Mouse (Mus musculus) left cerebral cortex, postnatal 36 days (tissue): ENCODE results near the gene Nedd8. TPM values are rescaled to one million over a fixed set of nuclear protein-coding genes. Genes with fewer than 3 reads are reported as not detected.

Source experiments
- DNase-seq, 2 experiments: peaks; one replicate each; pipeline ENCODE4 v3.0.0; 2021 to 2022; ENCODE audit warnings: low spot score in 2 of 2, mixed read lengths in 1 of 2
- intact Hi-C: fragments of 180-260 bp; cut with DNase I; formaldehyde crosslinking; loops from one replicate; pipeline ENCODE4 v1.15.1; 2025
- total RNA-seq, 2 experiments: library from RNA; stranded (reverse); gene quantifications; 2 replicates each; pipeline ENCODE4 v1.2.3; 2021

Nedd8 gene
- total RNA-seq, 2 experiments from 2014 or later = 310 to 333 TPM

- intact Hi-C loops = no loop called here
- no peak for DNase-seq
Observed at GRCm38 (mm10) chr14:55677615-55678014, 5.7 kb upstream of the Nedd8 start.

DNA sequence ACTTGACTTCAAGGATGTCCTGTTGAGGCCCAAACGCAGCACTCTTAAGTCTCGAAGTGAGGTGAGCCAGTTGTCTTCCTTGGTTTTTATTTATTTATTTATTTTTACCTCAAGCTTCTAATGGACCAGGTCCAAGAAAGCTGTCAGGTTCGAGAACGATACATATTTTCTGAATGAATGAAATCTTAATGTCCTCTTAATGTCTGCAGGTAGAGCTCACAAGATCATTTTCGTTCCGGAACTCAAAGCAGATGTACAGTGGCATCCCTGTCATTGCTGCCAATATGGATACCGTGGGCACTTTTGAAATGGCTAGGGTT lies 777 bp upstream of the Nedd8 start:
- intact Hi-C loops = no loop called here
- DNase-seq = no peak

DNA sequence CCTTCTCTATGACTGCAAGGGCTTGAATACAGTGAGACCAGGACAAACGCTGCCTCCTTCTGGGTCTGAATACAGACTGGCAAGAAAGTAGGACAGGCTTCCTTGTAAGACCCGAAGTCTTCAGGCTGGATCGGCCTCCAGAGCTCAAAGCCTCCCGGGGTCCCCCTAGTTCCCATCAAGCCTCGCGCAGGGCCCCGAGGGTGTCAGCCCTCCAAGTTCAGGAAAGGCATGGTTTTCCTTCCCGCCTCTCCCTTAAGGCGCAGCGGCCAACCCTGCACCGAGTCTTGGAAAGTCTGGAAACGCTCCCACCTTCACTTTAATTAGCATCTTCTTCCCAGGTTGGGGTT lies 465 bp downstream of the Nedd8 start:
- DNase-seq = no peak
- intact Hi-C loops = no loop called here

DNA sequence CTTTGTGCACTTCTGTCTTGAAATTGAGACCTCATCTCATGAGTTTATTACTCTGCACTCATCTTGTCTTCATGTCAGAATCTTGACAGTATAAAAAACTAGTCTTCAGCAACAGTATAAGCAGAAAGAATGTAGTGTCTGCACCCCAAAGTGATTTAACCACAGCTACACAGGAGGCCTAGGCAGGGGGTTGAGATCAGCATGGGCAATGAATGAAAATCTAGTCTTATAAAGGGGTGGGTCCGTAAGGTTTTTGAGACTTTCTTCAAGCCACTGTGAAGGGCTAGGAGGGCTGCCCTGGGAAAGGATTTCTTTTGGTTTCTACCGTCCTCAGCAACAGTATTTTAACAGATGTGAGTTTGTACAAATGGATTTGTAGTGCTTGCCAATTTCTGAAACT lies 11.3 kb downstream of the Nedd8 start:
- no peak for DNase-seq
- intact Hi-C loops = no loop called here

GRCm38 (mm10) chr14:55659960-55660573 lies 11.9 kb downstream of the Nedd8 start, which contains the start of gene Mdp1:
TSS of gene Mdp1 (minus strand) at chr14:55660508.
- peak; percentile 84 to 86 for DNase-seq
- intact Hi-C loops = no loop called here

GRCm38 (mm10) chr14:55658011-55658410 lies 13.9 kb downstream of the Nedd8 start:
- DNase-seq = no peak
- intact Hi-C loops = no loop called here

GRCm38 (mm10) chr14:55656935-55657334 lies 15.0 kb downstream of the Nedd8 start:
- no peak for DNase-seq
- intact Hi-C loops = no loop called here

GRCm38 (mm10) chr14:55651528-55651927 lies 20.4 kb downstream of the Nedd8 start:
- intact Hi-C loops = no loop called here
- no peak for DNase-seq

DNA sequence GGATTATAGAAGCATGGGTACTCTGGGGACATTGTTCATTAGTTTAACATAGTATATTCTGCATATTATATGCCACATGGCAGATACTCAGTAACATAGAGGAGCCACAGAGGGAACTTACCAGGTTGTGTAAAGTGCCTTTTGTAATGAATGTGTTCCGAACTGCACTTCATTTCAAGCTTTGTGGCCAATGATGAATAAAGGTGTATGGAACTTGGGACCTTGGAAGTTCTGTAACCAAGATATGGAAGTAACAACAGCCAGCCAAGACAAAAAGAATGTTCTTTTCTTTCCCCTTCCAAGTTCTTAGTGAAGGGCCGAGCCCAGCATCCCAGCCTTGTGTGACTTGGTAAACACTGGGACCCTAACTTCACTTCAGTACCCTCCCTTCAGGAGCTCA lies 22.0 kb downstream of the Nedd8 start, which contains the start of gene Tssk4:
TSS of gene Tssk4 (plus strand) at position 301 of the 400 bp plus-strand sequence.
- DNase-seq = no peak

DNA sequence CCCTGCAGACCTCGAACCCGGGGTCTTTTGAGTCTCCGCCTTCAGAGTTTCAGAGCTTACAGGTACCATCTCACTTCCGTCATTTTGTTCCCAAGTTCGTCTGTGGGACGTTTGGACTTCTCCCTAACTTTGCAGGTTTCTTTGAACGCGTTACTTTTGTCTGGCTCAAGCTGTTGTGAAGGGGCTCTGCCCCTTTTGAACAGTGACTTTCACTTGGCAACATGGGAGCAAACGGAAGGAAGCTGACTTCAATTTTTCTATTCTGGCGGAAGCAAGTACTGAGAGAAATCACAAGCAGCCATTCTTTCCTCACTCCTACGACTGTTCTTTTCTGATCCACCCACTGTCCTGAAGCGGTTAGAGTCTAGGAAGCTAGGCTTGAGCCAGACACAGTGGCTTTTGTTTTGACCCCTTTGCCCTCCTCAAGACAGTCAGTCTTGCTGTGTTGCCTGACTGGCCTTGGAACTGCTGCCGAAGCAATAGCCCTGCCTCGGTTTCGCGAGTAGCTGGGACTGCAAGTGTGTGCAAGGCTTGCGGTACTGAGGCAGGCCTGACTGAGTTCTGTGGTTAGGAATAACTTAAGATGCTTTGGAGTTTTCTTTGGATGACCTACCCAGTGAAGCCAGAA lies 27.5 kb downstream of the Nedd8 start:
- no peak for DNase-seq
- intact Hi-C loops = no loop called here

More for the DNA sequence above, 22.0 kb downstream of the Nedd8 start, which contains the start of gene Tssk4:
- intact Hi-C loops = no loop called here

GRCm38 (mm10) chr14:55643060-55643907 lies 28.6 kb downstream of the Nedd8 start, which contains the start of gene Tm9sf1:
TSS of gene Tm9sf1 (minus strand) at chr14:55643806.
- intact Hi-C loops = no loop called here
- peak; percentile 93 to 94 for DNase-seq

DNA sequence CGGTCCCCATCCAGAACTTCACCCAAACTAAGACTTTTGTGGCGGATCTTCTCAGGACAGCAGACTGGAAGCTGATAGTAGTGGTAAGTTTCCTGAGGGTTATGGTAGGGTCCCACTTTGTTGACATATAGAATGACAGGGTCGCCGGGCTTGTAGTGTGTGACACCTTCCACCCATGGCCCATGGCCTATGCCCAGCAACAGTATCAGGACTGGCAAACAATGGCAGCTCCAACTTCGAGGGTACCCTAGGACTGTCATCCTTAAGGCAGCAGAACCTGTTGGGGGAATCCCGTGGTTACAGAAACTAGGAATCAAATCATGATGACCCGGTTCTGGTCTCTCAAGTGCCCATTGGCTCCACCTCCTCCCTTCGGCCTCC lies 29.3 kb downstream of the Nedd8 start:
- intact Hi-C loops = no loop called here
- no peak for DNase-seq

GRCm38 (mm10) chr14:55641291-55641690 lies 30.6 kb downstream of the Nedd8 start:
- no peak for DNase-seq
- intact Hi-C loops = no loop called here

GRCm38 (mm10) chr14:55640816-55641215 lies 31.1 kb downstream of the Nedd8 start:
- no peak for DNase-seq
- intact Hi-C loops = no loop called here

- intact Hi-C loops = no loop called here
- no peak for DNase-seq
Observed at GRCm38 (mm10) chr14:55637795-55638194, 34.1 kb downstream of the Nedd8 start, which contains the start of gene Gm49378. TSS of gene Gm49378 (minus strand) at chr14:55637895.

DNA sequence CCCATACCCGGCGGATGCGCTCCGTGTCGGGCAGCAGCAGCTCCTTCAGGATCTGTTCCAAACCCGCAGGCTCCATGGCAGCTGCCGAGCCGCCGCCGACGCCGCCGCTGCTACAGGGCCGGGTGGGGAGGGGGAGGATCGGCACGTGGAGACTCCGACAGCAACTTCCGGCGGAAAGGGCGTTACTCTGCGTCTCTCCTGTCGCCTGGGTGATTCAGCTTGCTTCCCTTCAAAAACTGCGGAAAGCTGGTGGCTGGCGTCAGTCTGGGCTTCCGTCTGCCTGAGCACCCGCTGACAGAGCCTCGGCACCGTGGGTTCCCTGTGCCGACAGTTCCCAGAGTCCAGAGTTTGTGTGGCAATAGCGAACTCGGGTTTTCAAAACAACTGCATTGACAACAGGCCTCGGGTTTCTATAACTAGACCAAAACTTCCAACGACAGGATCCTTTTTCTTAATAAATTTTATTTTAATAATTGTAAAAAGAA lies 36.4 kb downstream of the Nedd8 start, which contains the start of gene Ipo4:
TSS of gene Ipo4 (minus strand) at position 435 of the 485 bp plus-strand sequence.
- DNase-seq = peak; percentile 90
- intact Hi-C loops = no loop called here

GRCm38 (mm10) chr14:55634874-55635522 lies 36.9 kb downstream of the Nedd8 start:
- intact Hi-C loops = no loop called here
- DNase-seq = peak in 1 of 2 experiments; percentile 17

- intact Hi-C loops = no loop called here
- no peak for DNase-seq
Observed at GRCm38 (mm10) chr14:55629312-55629711, 42.6 kb downstream of the Nedd8 start.

DNA sequence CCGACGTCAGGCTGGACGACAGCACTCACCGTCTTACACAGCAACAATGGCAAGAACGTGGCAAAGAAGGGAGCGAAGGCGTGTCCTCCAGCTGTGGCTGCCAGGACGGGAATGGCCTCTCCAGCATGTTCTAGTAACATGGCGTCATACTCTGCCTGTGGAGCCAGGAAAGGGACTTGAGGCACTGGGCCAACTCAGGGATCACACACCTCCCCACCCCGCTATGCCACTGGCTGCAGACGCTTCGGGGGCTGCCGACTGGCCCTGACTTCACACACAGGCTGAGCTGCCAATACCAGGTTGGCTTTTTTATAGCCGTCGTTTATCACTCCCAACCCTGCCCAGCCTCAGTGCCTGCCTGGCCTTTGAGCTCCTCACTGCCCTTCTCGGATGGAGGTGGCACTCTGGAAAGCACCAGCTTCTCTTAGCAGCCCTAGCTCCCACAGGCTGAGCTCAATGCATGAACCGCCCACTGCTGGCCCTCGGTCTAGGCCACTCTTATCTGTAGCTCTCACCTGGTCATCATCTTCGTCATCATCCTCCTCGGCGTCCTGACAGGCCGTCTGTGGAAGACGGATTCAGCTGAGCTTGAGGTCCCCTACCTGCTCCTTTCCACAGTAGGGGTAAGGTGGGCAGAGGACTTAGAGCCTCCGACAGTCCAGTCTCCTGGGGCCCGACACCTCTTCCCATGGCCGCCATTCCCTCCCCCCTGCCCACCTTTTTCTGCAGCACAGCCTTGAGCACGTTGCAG lies 43.7 kb downstream of the Nedd8 start:
- intact Hi-C loops = no loop called here
- DNase-seq = no peak
